Mouse (Mus musculus) large intestine, adult 2 months (tissue): ENCODE measurements around the gene Gm4175. TPM values are rescaled to one million over a fixed set of nuclear protein-coding genes. Genes with fewer than 3 reads are reported as not detected.
"Not testable (repeated sequence)": the region's sequence is repeated elsewhere in the genome, so short reads cannot be mapped to it uniquely, and the experiment has no call there.

Source experiments
- DNase-seq: peaks from one replicate; pipeline ENCODE4 v3.0.0-alpha.2; 2012; ENCODE audit warnings: low read depth, low spot score
- WGBS: fragments of 180-500 bp; shearing (Covaris S2); methylation state at CpG from one replicate; pipeline ENCODE4 v1.1.7; 2018; 5-methylcytosine and 5-hydroxymethylcytosine counted together
- polyA plus RNA-seq: library from polyadenylated mRNA; depleted of rRNA; stranded (reverse); fragments of >200 nt; gene quantifications from 2 replicates; pipeline ENCODE4 v1.2.3, GENCODE M21; 2012; rRNA removed

Gm4175 gene
- not detected in 2 replicates for polyA plus RNA-seq

- WGBS = no CpG with 5 or more reads among the region's 5 CpGs
- not testable (repeated sequence) for DNase-seq
Observed at GRCm38 (mm10) chr7:21761375-21761774, at the start of gene Gm4175. Gm4175 (minus strand) TSS chr7:21761475.

GRCm38 (mm10) chr7:21796628-21797027 is 35.4 kb upstream of the Gm4175 start, which contains the start of gene Gm4177:
Gm4177 (minus strand) TSS chr7:21796728.
- not testable (repeated sequence) for DNase-seq
- no CpG with 5 or more reads among the region's 3 CpGs for WGBS

Other genes with a start within 250 kb of the Gm4175 start
- gene Vmn1r130, start 249.7 kb downstream of the Gm4175 start, polyA plus RNA-seq = not detected in 2 replicates
- gene Vmn1r131, start 215.4 kb downstream of the Gm4175 start, polyA plus RNA-seq = not detected in 2 replicates
- not detected in 2 replicates for gene Vmn1r132, start 147.4 kb downstream of the Gm4175 start, polyA plus RNA-seq
- gene Gm4177, start 35.3 kb upstream of the Gm4175 start, polyA plus RNA-seq = not detected in 2 replicates
- not detected in 2 replicates for gene Vmn1r135, start 70.9 kb upstream of the Gm4175 start, polyA plus RNA-seq
- gene Gm5725, start 82.8 kb upstream of the Gm4175 start, polyA plus RNA-seq = not detected in 2 replicates
- not detected in 2 replicates for gene Gm5891, start 159.8 kb upstream of the Gm4175 start, polyA plus RNA-seq
- gene Vmn1r137, start 233.1 kb upstream of the Gm4175 start, polyA plus RNA-seq = not detected in 2 replicates